Mouse (Mus musculus): Measurements from ENCODE around the gene Vps35. TPM values are rescaled to one million over a fixed set of nuclear protein-coding genes. Genes with fewer than 3 reads are reported as not detected.

The Vps35 gene
- 98.9 and 99.7 TPM in 2 replicates for total RNA-seq (2021)
- long read RNA-seq, transcript Vps35-201 (17 exons, 3,474 nt): major isoform, 235 of 261 reads
- long read RNA-seq, partial matches to known transcripts: 15 of 261 reads
- long read RNA-seq, other reads (novel, unspliced or antisense): 11 of 261 reads

- DNase-seq: peak; percentile 96
Measured at GRCm38 (mm10) chr8:85299434-85300077, at the start of gene Vps35, which contains the start of gene Orc6. Gene Vps35 (minus strand): TSS chr8:85299802. Gene Orc6 (plus strand): TSS chr8:85299632.

- no peak for DNase-seq
Measured at GRCm38 (mm10) chr8:85339871-85340573, 40.4 kb upstream of the Vps35 start.

GRCm38 (mm10) chr8:85337681-85338080 lies 38.1 kb upstream of the Vps35 start:
- DNase-seq: no peak

GRCm38 (mm10) chr8:85336211-85336933 lies 36.8 kb upstream of the Vps35 start:
- no peak for DNase-seq

- no peak for DNase-seq
Measured at GRCm38 (mm10) chr8:85335105-85335504, 35.5 kb upstream of the Vps35 start.

GRCm38 (mm10) chr8:85329506-85329905 lies 29.9 kb upstream of the Vps35 start:
- DNase-seq: no peak

- no peak for DNase-seq
Measured at GRCm38 (mm10) chr8:85327036-85327435, 27.4 kb upstream of the Vps35 start.

GRCm38 (mm10) chr8:85323084-85323483 lies 23.5 kb upstream of the Vps35 start:
- DNase-seq: no peak

GRCm38 (mm10) chr8:85321981-85322380 lies 22.4 kb upstream of the Vps35 start:
- DNase-seq: no peak

- DNase-seq: no peak
Measured at GRCm38 (mm10) chr8:85318534-85318933, 18.9 kb upstream of the Vps35 start.

- no peak for DNase-seq
Measured at GRCm38 (mm10) chr8:85313036-85313435, 13.4 kb upstream of the Vps35 start.

GRCm38 (mm10) chr8:85311743-85312142 lies 12.1 kb upstream of the Vps35 start:
- peak; percentile 7 for DNase-seq

GRCm38 (mm10) chr8:85308564-85308963 lies 9.0 kb upstream of the Vps35 start:
- DNase-seq: no peak

GRCm38 (mm10) chr8:85303531-85303930 lies 3.9 kb upstream of the Vps35 start:
- DNase-seq: no peak

- no peak for DNase-seq
Measured at GRCm38 (mm10) chr8:85302931-85303330, 3.3 kb upstream of the Vps35 start.

- DNase-seq: no peak
Measured at GRCm38 (mm10) chr8:85301941-85302340, 2.3 kb upstream of the Vps35 start.

GRCm38 (mm10) chr8:85298600-85299433 lies 785 bp downstream of the Vps35 start:
- no peak for DNase-seq

GRCm38 (mm10) chr8:85286846-85287245 lies 12.8 kb downstream of the Vps35 start:
- no peak for DNase-seq

- DNase-seq: no peak
Measured at GRCm38 (mm10) chr8:85227297-85227696, 72.3 kb downstream of the Vps35 start.

GRCm38 (mm10) chr8:85225688-85226087 lies 73.9 kb downstream of the Vps35 start, which contains the start of gene Olfr371:
Gene Olfr371 (plus strand): TSS chr8:85225988.
- no peak for DNase-seq

- no peak for DNase-seq
Measured at GRCm38 (mm10) chr8:85220992-85221391, 78.6 kb downstream of the Vps35 start.

- DNase-seq: no peak
Measured at GRCm38 (mm10) chr8:85220220-85220619, 79.4 kb downstream of the Vps35 start.

Data from adrenal gland, postnatal 25 days (tissue).